Mouse (Mus musculus) heart, adult 2 months (tissue): ENCODE results near the gene Ckap4.

Experiments used
- EP300 ChIP-seq: fragments of 200-500 bp; IDR thresholded peaks from 2 replicates; pipeline ENCODE4 v1.6.1; 2011; ENCODE audit warnings: low read depth, low read length, control low read depth; ENCODE audit not compliant: insufficient read depth
- POLR2A ChIP-seq: fragments of 200-500 bp; IDR thresholded peaks from 2 replicates; pipeline ENCODE4 v1.6.1; 2011; ENCODE audit warnings: mild to moderate bottlenecking, low read depth, low read length, control low read depth; ENCODE audit not compliant: insufficient read depth

- TF ChIP-seq EP300 (no peak), POLR2A (no peak)
Measured at GRCm38 (mm10) chr10:84532911-84533882, 665 bp downstream of the Ckap4 start.
